Mouse (Mus musculus) Muller cell, postnatal 12 days (primary cell): ENCODE measurements at regions not wholly inside any gene's neighbourhood (a gene's known extent, or its start where the extent isn't known, plus 50 kb on each side); places are given as distances from the start of the nearest gene placed in this dataset.

Experiments
- DNase-seq: peaks from one replicate; pipeline ENCODE4 v3.0.0-alpha.2; 2015; ENCODE audit errors: inconsistent ontology term

DNA sequence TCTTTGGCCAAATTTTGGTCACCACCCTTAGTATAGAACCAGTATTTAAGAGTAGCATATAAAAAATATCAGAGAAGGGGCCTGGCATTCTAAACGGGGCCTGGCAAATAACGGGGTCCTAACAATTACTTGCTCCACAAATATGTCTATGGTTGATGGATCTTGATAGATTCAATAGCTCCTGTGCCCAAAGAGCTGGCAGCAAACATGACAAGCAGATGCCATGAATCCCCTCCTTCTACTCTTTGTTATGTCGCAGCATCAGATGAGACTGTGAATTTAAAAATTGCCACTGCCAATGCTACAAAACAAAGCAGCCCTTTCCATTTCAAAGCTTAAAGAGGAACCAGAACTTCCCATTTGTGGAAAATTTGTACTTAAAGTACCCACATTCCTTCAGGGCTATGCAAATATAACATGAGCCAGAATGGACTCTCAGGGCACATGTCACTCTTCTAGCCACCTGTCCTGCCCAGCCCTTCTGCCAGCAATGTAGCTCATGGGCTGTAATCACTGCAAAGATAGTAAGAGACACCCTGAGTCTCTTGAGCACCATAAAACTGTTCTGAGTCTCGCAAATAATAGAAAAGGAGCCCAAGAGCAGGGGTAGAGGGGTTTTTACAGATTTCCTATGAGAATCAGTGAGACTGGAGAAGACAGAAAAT lies 342.4 kb upstream of the Kirrel3 start:
- DNase-seq: no peak

DNA sequence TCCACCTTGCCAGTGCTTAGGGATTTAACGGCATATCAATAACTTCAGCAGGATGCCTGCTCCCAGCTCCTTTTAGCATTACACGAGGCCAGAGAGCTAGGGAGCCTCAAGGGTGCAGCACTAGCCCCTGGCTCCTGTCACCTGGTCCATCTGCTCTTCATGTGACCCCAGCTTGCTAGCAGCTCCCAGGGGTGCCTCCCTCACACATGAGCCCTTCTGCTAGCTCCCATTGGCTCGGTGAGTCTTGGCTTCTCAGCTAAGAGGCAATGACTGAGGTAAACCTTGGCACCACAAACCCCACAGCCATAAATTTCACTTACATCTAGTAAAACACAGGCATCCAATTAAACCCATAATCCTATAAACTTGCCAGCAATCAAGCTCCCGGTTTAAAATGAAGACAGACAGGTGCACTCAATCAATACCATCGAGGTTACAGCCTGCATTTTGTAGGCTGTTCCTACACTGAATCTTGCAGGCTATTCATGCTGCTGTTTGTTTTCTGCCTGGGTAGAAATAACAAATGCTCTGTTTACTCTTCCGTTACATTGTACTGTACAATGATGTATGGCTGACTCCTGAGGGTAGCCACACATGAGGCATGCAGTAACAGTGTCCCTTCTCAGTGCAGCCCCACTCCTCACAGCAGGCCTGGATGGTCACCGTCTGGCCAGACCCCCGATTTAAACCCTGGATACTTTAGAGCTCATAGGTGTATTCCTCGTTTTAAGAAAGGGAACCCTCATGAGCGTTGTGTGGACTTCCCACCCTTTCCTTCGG lies 330.3 kb upstream of the Kirrel3 start:
- no peak for DNase-seq

DNA sequence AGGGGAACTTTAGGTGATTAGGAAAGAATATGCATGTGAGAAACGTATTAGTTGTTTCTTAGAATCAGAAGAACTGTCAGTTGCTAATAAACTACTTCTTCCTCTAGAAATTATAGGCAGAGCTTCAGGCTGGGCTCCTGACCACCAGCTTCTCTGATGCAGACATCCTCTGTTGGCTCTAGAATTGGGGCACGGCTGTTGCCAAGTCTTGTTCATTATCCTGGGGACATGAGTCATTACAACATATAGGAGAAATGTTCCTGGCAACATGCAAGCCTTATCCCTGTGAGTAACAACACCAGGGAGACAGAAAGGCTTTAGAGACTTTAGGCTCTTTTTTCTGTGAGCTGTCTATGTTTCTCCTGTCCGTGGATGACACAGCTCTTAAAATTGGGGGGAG lies 329.1 kb upstream of the Kirrel3 start:
- DNase-seq: peak; percentile 82

DNA sequence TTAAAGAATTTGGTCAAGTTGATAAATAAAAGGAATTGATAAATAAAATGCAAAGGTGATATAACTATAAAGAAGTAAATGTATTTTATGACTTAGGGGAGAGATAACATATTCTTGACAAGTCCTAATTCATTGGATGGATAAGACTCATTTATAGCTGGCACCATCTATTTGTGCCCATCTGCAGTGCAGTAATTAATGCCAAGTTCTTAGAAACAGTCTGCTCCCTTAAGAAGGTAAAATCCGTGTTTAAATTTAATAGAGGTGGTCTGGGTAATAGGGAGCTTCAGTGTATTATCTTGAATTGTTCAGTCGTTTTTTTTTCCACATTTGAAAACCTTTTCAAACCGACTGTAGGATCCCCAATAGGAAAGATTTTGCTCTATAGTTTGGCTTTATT lies 324.6 kb upstream of the Kirrel3 start:
- no peak for DNase-seq

DNA sequence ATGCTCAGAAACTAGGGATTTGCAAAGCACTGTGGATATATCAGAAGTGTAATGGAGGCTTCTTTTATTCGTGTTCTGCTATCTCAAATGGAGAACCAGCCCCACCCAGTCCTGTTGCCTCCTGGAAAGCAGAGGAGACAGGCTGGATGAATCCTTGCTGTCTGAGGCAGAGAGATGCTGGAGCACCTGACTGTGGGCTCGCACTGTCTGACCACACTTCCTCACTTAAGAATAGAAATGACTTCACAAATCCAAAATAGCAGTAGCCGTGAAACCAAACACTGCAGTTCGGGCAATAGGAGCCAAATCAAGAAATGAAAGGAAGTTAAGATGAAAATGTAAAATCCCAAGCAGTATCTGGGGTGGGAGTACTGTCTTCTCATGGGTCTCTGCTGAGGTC lies 299.4 kb upstream of the Kirrel3 start:
- DNase-seq: no peak

DNA sequence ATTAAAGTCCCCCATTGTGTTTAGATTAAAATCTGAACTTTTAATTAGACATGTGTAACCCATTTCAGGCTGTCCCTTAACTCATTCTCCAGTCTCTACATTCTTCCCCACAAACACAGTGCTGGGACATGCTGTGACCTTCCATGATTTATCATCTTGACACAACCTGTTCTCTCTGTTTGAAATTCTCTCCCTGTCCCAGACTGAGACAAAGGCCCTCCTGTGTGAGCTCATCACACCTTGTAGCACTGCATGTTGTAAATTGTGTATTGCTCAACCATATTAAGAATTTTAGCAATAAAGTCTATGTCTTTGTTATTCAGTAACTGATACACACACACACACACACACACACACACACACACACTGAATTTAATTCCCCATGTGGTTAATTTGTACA lies 293.2 kb upstream of the Kirrel3 start:
- peak; percentile 42 for DNase-seq

DNA sequence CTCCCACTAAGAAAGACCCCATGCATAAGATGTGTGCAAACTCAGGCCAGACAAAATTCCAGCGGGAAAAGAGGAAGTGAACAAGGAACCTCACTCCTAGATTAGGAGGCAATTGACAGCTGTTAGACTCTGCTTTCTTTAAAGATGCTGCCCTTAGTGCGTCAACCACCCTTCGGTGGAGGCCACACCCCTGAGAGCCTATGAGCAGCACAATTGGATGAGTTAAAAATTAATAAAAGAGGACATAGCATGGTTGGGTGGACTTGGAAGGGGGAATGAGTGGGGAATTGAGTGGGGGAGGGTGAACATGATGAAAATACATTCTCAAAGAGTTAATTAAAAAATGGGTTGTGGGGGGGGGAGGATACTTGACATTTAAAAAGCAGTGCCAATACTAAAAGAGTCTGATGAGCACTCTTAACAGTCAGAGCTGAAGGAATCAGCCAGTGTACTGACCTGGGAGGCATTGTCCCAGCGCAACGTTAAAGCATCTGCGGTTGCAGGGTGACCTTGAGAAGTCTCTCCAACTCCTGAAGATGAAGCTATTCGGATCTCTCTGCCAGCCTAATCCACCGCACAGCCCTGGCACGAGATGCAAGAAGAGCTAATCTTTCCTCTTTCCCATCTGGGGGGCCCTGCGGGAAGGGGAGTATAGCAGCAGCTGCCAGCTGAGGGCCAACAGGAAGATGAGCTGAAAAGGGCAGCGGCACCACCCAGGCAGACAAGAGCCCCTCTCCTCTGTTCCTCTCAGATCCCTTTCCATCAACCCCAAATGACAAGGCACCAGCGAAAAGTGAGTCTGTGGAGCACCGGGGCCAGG lies 283.4 kb upstream of the Kirrel3 start:
- DNase-seq: peak; percentile 49

DNA sequence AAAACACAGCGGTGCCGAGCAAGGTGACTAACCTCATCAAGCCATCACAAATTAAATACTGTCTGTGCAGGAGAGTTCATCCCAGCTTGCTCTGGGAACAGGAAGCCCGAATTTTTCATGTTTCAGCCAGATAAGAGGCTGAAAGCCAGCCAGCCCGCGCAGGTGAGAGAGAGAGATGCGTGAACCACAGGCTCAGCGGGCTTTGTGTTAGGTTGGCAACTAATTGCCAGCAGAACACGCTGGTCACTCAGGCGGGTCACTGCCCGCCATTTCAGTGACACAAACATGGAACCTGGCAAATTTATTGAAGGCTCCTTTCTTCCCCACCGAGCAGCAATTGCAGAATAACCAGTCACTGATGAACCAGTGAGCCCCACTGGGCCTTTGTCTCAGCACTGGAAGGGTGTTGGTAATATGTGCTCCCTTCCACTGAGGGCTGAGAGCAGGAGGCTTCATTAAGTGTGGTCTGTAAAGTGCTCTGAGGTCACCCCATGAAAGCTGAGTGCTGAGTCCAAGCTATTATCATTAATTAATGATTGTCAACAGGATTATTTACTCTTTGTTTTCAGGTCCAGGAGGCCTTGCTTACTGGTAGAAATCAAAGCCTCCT lies 282.6 kb upstream of the Kirrel3 start:
- DNase-seq: peak; percentile 24

DNA sequence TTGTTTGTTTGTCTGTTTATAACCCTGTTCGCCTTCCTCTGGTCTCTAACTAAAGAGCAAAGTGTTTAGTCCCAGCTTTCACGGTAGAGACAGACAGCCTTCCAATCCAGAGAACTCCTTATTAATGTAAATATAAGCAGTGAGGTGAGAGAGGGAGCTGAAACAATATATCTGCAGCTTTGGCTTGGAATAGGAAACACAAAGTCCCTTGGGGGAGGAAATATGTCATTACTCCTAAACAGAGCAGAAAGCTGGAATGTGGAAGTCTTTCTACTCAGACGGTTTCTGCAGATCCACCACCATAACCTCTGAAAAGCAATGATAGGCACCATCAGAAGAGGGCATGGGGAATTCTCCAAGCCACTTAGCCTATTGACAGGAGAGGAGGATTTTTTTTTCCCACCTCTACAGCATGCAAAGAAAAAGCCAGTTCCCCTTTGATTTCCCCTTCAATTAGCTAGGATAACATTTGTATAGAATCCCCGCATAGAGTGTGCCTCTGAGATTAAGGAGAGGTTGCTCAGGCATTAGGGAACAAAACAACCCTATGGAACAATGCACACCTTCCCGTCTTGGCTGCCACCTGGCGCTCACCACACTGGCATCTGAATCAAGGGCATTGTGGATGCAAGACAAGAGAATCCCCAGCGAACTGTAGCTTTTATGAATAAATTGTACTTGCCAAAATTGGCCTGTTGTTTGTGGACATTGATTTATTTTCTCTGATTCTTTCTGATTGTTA lies 281.9 kb upstream of the Kirrel3 start:
- no peak for DNase-seq

DNA sequence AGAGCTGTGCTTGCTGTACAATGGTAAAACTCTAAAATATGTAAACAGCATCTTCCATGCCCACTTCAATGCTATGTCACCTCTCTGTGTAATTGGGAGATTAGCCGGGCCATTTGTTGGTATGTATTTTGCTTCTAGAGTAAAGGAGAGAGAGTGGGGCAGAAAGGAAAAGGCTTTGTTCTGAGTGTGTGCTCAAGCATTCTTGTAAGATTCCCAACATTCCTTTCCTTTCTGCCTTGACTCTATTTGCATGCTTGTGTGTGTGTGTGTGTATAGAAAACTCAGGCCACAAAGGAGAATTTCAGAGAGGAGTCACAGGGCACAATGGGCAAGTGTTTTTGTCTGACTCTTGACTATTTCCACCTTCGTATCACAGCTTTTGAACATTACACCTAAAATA lies 281.2 kb upstream of the Kirrel3 start:
- DNase-seq: peak; percentile 98

DNA sequence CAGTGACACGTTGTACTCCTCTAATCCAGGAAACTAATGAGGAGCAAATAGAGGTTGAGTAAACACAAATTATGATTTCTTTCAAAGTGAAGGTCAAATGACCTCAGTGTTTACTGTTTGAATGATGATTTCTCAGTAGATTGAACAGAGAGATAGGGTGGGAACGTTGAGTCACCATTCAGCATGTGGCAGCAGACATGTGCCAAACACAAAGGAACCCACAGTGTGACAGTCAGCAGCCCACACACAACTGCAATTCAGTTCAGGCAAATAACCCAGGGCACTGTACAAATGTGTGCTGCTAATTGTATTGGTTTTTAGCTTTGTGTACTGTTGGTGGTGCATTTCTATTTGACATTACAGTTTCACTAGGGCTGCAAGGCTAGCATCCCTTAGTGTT lies 254.1 kb upstream of the Kirrel3 start:
- DNase-seq: peak; percentile 86

DNA sequence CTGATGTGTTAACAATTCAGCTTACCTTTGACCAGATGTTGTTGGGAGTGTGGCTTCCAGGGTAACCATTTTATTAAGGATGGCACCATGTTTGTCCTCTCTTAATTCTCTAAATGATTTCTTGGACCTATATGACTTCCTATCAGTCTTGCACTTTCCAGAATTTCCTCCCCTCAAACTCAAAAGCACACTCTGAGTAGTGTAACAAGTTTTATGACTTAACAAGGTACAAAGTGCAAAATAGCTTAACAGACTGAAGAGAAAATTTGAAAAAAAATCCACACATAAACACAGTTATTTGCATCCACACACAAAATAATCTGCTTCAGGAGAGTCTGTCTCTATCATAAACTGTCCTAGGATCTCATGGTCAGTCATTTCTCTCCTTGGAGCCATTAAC lies 251.0 kb upstream of the Kirrel3 start:
- no peak for DNase-seq

DNA sequence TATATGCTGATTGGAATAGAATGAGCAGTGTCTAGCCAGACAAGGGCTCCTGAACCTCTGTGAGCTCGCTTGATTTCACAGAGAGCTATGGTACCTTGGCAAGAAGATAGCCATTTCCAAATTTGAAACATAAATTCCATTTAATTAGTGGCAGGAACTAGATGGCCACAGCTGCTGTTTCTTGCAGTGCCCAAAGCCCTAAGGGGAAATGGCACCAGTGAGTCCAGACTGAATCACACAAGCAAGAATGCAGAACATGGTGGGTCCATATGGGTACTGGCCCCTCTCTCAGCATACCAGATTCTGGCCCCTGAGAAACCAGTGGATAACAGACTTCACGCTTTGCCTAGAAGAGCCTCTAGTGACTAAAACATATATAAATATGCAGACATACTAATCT lies 246.2 kb upstream of the Kirrel3 start:
- peak; percentile 87 for DNase-seq

DNA sequence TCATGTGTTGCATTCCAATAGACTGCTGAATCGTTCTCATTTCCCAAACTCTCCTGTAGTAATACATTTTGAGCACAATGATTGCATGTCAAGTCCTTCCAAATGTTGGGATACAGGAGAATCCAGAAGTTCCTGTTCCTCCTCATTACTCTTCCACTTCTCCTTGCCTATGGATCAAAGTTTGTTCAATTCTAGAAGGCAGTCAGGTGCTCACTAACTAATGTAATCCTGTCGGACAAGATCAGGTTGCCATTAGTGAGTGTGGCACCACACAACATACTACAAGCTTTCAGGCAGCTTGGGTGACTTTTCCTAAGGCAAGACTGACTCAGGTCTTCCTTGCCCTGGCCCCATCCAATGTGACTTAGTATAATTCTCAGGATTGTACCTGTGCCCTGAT lies 242.0 kb upstream of the Kirrel3 start:
- DNase-seq: no peak

DNA sequence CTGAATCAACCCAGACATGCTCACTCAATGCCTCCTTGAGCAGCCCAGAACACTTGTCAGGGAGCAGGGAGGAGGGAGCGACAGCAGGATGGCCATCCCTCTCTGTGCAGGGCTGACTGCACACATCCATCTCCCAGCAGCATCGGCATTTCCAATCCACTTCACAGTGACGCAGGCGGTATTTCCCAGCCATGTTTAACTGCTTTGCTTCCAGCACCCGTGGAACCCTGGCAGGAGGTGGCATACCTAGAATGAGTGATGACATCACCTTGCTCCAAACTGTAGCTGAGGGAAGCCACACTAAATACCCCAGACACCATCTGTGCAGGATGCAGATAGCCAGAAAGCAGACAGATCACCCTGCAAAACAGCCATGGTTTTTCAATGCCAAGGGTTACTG lies 241.1 kb upstream of the Kirrel3 start:
- peak; percentile 42 for DNase-seq

DNA sequence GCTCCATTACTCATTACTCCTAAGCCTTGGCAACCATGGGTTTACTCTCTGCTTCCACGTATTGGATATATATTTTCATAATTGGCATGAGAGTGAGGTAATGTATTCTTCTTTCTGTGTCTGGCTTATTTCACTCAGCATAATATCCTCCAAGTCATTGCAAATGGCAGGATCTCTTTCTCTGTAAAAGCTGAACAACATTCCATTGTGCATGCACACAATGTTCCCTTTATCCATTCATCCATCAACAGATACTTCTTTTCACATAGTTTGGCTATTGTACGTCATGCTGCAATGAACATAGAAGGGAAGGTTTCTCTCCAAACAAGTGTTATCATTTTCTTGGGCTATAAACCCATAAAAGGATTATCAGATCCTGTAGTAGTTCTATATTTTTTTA lies 232.9 kb upstream of the Kirrel3 start:
- DNase-seq: peak; percentile 56

DNA sequence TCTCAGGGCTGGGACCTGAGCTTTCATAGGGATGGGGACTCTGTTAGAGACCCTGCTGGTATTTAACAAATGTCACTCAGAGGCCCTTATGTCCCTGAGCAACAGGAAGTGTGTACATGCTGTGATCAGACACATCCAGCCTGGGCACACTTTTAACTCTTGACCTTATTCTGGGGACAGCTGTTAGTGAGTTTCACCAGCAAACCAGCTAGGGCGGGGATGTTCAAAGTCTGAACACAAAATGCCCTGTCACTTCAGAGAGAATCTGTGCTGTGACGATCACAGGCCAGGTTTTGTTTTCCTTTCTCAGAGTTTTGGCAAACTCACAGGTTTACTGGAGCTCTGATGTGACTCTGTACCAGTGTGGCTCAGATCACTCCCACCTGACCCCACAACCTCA lies 227.2 kb upstream of the Kirrel3 start:
- no peak for DNase-seq

DNA sequence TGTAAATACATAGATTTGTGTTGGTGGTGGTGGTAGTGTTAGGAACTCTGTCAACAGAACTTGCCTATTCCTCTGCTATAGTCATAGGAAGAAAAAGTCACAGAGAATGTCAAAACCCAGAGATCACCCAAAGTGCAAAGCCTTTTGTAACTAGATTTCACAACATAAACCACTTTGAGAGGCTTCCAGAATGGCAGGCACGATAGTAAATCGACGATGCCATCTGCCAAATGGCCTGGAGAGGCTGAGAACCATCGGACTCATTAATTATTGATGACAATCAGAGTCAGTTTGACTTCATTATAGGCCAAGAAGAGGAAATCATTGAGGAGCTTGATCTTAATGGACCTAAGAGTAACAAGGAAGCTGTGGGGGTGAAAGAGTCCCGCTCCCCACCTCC lies 207.6 kb upstream of the Kirrel3 start:
- no peak for DNase-seq

DNA sequence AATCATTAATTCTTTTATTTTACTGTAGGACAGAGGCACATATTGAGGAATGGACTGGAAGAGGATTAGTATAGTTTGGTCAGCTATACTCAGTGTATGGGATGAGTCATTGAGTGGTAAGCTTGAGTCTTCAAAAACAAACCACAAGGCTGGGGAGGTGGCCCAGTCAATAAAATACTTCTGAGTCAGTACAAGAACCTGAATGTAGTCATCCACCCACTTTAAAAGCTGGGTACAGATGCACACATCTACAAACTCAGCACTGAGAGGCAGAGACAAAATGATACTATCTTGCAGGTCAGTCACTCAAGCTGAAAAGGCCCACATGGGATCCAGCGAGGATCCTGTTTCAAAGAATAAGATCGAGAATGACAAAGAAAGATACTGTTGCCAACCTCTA lies 206.3 kb upstream of the Kirrel3 start:
- DNase-seq: peak; percentile 82

DNA sequence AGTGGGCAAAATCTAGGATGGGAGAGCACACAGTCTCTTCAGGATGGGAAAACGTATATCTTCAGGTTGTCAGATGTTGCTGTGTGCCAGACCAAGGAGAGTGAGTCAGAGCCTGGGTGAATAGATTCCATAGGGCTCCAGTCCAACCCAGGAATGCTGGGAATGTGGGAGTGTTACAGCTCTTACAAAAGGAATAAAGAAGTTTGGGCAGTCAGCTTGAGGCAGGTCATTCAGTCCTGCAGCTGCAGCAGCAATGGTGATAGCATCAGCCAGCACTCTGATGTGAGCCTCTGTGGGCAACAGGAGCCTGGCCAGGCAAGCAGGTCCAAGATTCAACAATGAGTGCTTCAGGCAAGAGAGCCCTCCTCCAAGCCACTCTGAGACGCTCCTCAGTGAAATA lies 205.8 kb upstream of the Kirrel3 start:
- peak; percentile 96 for DNase-seq
